Mouse (Mus musculus) heart, postnatal 14 days (tissue): ENCODE measurements around the gene Rab5a. TPM values are rescaled to one million over a fixed set of nuclear protein-coding genes. Genes with fewer than 3 reads are reported as not detected.
A peak's percentile ranks its signal among the peaks of the same experiment; 100 is the strongest.

Experiments used
- DNase-seq, 2 experiments: peaks; one replicate each; pipeline ENCODE4 v3.0.0; 2021 to 2022
- intact Hi-C: fragments of 180-260 bp; cut with DNase I; formaldehyde crosslinking; loops from one replicate; pipeline ENCODE4 v1.15.1; 2025
- long read RNA-seq, 2 experiments: library from polyadenylated mRNA; stranded (forward); transcript quantifications; one replicate each; pipeline ENCODE4 v2.0.0; 2021
- total RNA-seq, 2 experiments: library from RNA; stranded (reverse); gene quantifications; 2 replicates each; pipeline ENCODE4 v1.2.3; 2021

The Rab5a gene
- total RNA-seq: 10 to 100 TPM; 57.1 to 58.6 TPM
- long read RNA-seq, experiment 1, transcript Rab5a-201 (6 exons, 2,366 nt): major isoform, 105 of 114 reads
- long read RNA-seq, experiment 1, partial matches to known transcripts: 3 of 114 reads
- long read RNA-seq, experiment 1, other reads (novel, unspliced or antisense): 6 of 114 reads
- long read RNA-seq, experiment 2, transcript Rab5a-201 (6 exons, 2,366 nt): major isoform, 92 of 95 reads
- long read RNA-seq, experiment 2, partial matches to known transcripts: 0 of 95 reads
- long read RNA-seq, experiment 2, other reads (novel, unspliced or antisense): 3 of 95 reads

- peak; percentile 100 for DNase-seq
- intact Hi-C loops: loop anchor here (5.0 kb wide), 2 partner anchors 88 to 208 kb away; partner anchors contain the start of genes Kat2b and Sgo1
Measured at GRCm38 (mm10) chr17:53478858-53479603, at the start of gene Rab5a. Rab5a (plus strand) TSS chr17:53479234.

- no peak for DNase-seq
- intact Hi-C loops: no loop called here
Measured at GRCm38 (mm10) chr17:53456152-53456551, 22.9 kb upstream of the Rab5a start.

GRCm38 (mm10) chr17:53456742-53457141 is 22.3 kb upstream of the Rab5a start:
- intact Hi-C loops: no loop called here

GRCm38 (mm10) chr17:53462603-53463495 is 16.2 kb upstream of the Rab5a start, which contains the start of gene Efhb:
Efhb (minus strand) TSS chr17:53463321.
- intact Hi-C loops: no loop called here
- DNase-seq: peak; percentile 86 to 92

More at GRCm38 (mm10) chr17:53456742-53457141, 22.3 kb upstream of the Rab5a start:
- DNase-seq: no peak

- intact Hi-C loops: no loop called here
- no peak for DNase-seq
Measured at GRCm38 (mm10) chr17:53463496-53463840, 15.6 kb upstream of the Rab5a start.

GRCm38 (mm10) chr17:53465569-53465968 is 13.5 kb upstream of the Rab5a start:
- intact Hi-C loops: no loop called here

GRCm38 (mm10) chr17:53468697-53469096 is 10.3 kb upstream of the Rab5a start:
- no peak for DNase-seq
- intact Hi-C loops: no loop called here

More at GRCm38 (mm10) chr17:53465569-53465968, 13.5 kb upstream of the Rab5a start:
- DNase-seq: no peak

- intact Hi-C loops: loop anchor here (5.0 kb wide), 2 partner anchors 89 to 209 kb away; partner anchors contain the start of genes Kat2b and Sgo1
- DNase-seq: no peak
Measured at GRCm38 (mm10) chr17:53478066-53478857, 772 bp upstream of the Rab5a start.

GRCm38 (mm10) chr17:53479604-53480041 is 589 bp downstream of the Rab5a start:
- intact Hi-C loops: loop anchor here (5.0 kb wide), 2 partner anchors 88 to 208 kb away; partner anchors contain the start of genes Kat2b and Sgo1
- peak in 1 of 2 experiments; percentile 55 for DNase-seq

GRCm38 (mm10) chr17:53480433-53480832 is 1.4 kb downstream of the Rab5a start:
- DNase-seq: no peak
- intact Hi-C loops: no loop called here

GRCm38 (mm10) chr17:53488291-53489006 is 9.4 kb downstream of the Rab5a start:
- intact Hi-C loops: no loop called here
- DNase-seq: no peak

- no peak for DNase-seq
- intact Hi-C loops: no loop called here
Measured at GRCm38 (mm10) chr17:53489007-53489378, 10.0 kb downstream of the Rab5a start.

- DNase-seq: no peak
- intact Hi-C loops: no loop called here
Measured at GRCm38 (mm10) chr17:53502966-53503365, 23.9 kb downstream of the Rab5a start.

- DNase-seq: peak; percentile 11 to 36
- intact Hi-C loops: loop anchor here (2.0 to 5.0 kb wide), 3 partner anchors 55 to 320 kb away; partner anchors contain the start of gene Kat2b
Measured at GRCm38 (mm10) chr17:53512311-53512951, 33.4 kb downstream of the Rab5a start.

- intact Hi-C loops: no loop called here
- DNase-seq: no peak
Measured at GRCm38 (mm10) chr17:53519364-53519763, 40.3 kb downstream of the Rab5a start.

GRCm38 (mm10) chr17:53520509-53520908 is 41.5 kb downstream of the Rab5a start:
- DNase-seq: no peak
- intact Hi-C loops: no loop called here

- no peak for DNase-seq
- intact Hi-C loops: no loop called here
Measured at GRCm38 (mm10) chr17:53528034-53528433, 49.0 kb downstream of the Rab5a start.

GRCm38 (mm10) chr17:53531160-53531559 is 52.1 kb downstream of the Rab5a start:
- intact Hi-C loops: no loop called here
- DNase-seq: no peak
